Mouse (Mus musculus) hindbrain, embryonic 15.5 days (tissue): ENCODE measurements around the gene Flvcr1. TPM values are rescaled to one million over a fixed set of nuclear protein-coding genes. Genes with fewer than 3 reads are reported as not detected.

Experiments
- polyA plus RNA-seq: library from polyadenylated mRNA; unstranded; fragments of >200 nt; fragmentation: Nextera tagmentation; extraction: Ambion mirVana; gene quantifications from 2 replicates; pipeline ENCODE4 v1.2.1, GENCODE M21; 2015

Gene Flvcr1
- polyA plus RNA-seq, 1 experiment from 2014 or later, result 9.9 TPM

Other genes with a start within 250 kb of the Flvcr1 start
- 27.4 and 30.4 TPM in 2 replicates for gene Rps6kc1, start 114.4 kb downstream of the Flvcr1 start, polyA plus RNA-seq
- 43.9 and 48.6 TPM in 2 replicates for gene Angel2, start 101.0 kb downstream of the Flvcr1 start, polyA plus RNA-seq
- 77.3 and 83.6 TPM in 2 replicates for gene Vash2, start 46.9 kb downstream of the Flvcr1 start, polyA plus RNA-seq
- not detected in 2 replicates for gene Spata45, start 10.5 kb upstream of the Flvcr1 start, polyA plus RNA-seq
- 14.5 TPM in 2 replicates for gene Tatdn3, start 36.8 kb upstream of the Flvcr1 start, polyA plus RNA-seq
- 4.6 and 4.9 TPM in 2 replicates for gene Nsl1, start 36.9 kb upstream of the Flvcr1 start, polyA plus RNA-seq
- 2.0 and 2.3 TPM in 2 replicates for gene Batf3, start 71.7 kb upstream of the Flvcr1 start, polyA plus RNA-seq
- gene Fam71a, start 138.7 kb upstream of the Flvcr1 start, polyA plus RNA-seq, result not detected in 2 replicates
- gene Atf3, start 191.9 kb upstream of the Flvcr1 start, polyA plus RNA-seq, result 0.73 and 1.8 TPM in 2 replicates